Mouse (Mus musculus) CD4-positive, CD25-positive, alpha-beta regulatory T cell, adult 4 months (primary cell): Measurements from ENCODE around the gene Gm7970. TPM values are rescaled to one million over a fixed set of nuclear protein-coding genes. Genes with fewer than 3 reads are reported as not detected.
"Not testable (repeated sequence)": the region's sequence is repeated elsewhere in the genome, so short reads cannot be mapped to it uniquely, and the experiment has no call there.

Experiments
- ATAC-seq: one replicate; pipeline ENCODE4 v1.8.0; 2017
- polyA plus RNA-seq, 2 experiments: library from polyadenylated mRNA; unstranded; fragments of 100-300 nt; shearing (Covaris generic); gene quantifications; one replicate each; pipeline ENCODE4 v1.2.1; 2017

Gene Gm7970
- polyA plus RNA-seq, result not detected

GRCm38 (mm10) chr14:41555483-41555882 lies at the start of gene Gm7970:
Gene Gm7970, minus strand, starts transcription at chr14:41555583.
- not testable (repeated sequence) for ATAC-seq

- ATAC-seq, result not testable (repeated sequence)
These were observed 45.6 kb upstream of the Gm7970 start for GRCm38 (mm10) chr14:41600935-41601334.

GRCm38 (mm10) chr14:41586346-41586745 lies 31.0 kb upstream of the Gm7970 start:
- not testable (repeated sequence) for ATAC-seq

GRCm38 (mm10) chr14:41572911-41573310 lies 17.5 kb upstream of the Gm7970 start, which contains the start of gene 1700049E17Rik2:
Gene 1700049E17Rik2, plus strand, starts transcription at chr14:41573211.
- ATAC-seq, result not testable (repeated sequence)

GRCm38 (mm10) chr14:41524695-41525094 lies 30.7 kb downstream of the Gm7970 start:
- not testable (repeated sequence) for ATAC-seq

GRCm38 (mm10) chr14:41520683-41521082 lies 34.7 kb downstream of the Gm7970 start:
- ATAC-seq, result not testable (repeated sequence)

Other genes with a start within 250 kb of the Gm7970 start
- gene Gm5798, start 207.0 kb downstream of the Gm7970 start, polyA plus RNA-seq, result not detected
- not detected for gene Gm7945, start 169.2 kb downstream of the Gm7970 start, polyA plus RNA-seq
- not detected for gene Gm6482, start 147.3 kb downstream of the Gm7970 start, polyA plus RNA-seq
- gene Gm7954, start 102.1 kb downstream of the Gm7970 start, polyA plus RNA-seq, result not detected
- not detected for gene Gm3486, start 66.1 kb downstream of the Gm7970 start, polyA plus RNA-seq
- gene 1700049E17Rik2, start 17.6 kb upstream of the Gm7970 start, polyA plus RNA-seq, result not detected
- gene Gm3072, start 69.0 kb upstream of the Gm7970 start, polyA plus RNA-seq, result not detected
- not detected for gene Gm3676, start 90.9 kb upstream of the Gm7970 start, polyA plus RNA-seq
- not detected for gene Gm8068, start 146.3 kb upstream of the Gm7970 start, polyA plus RNA-seq
- gene Gm7929, start 195.0 kb upstream of the Gm7970 start, polyA plus RNA-seq, result not detected
- gene Gm47189, start 216.9 kb upstream of the Gm7970 start, polyA plus RNA-seq, result not detected